Mouse (Mus musculus): ENCODE results near the gene Tuba4a. TPM values are rescaled to one million over a fixed set of nuclear protein-coding genes. Genes with fewer than 3 reads are reported as not detected.
A peak's percentile ranks its signal among the peaks of the same experiment; 100 is the strongest.
"Not testable (repeated sequence)": the region's sequence is repeated elsewhere in the genome, so short reads cannot be mapped to it uniquely, and the experiment has no call there.

Tuba4a gene
- polyA plus RNA-seq, 1 experiment from 2014 or later, result 50.8 TPM

- WGBS, result 38% methylated on average over 9 of the region's 9 CpGs
- Histone ChIP-seq H3K36me3 (peaks cover 22% of the 10 kb centered on the region), H3K9me3 (no peaks in the 10 kb centered on the region), H3K27me3 (ENCODE audit: insufficient read depth, poor library complexity, severe bottlenecking) (peaks cover 12% of the 10 kb centered on the region), H3K27ac (peak overlapping the region; percentile 85), H3K4me1 (peaks cover 40% of the 10 kb centered on the region), H3K4me3 (peak overlapping the region; percentile 22; the same call in 1 of the 2 replicates)
- peak; percentile 89 for DNase-seq (ENCODE audit: low spot score)
Observed at GRCm38 (mm10) chr1:75248041-75248772, 28.5 kb upstream of the Tuba4a start.

DNA sequence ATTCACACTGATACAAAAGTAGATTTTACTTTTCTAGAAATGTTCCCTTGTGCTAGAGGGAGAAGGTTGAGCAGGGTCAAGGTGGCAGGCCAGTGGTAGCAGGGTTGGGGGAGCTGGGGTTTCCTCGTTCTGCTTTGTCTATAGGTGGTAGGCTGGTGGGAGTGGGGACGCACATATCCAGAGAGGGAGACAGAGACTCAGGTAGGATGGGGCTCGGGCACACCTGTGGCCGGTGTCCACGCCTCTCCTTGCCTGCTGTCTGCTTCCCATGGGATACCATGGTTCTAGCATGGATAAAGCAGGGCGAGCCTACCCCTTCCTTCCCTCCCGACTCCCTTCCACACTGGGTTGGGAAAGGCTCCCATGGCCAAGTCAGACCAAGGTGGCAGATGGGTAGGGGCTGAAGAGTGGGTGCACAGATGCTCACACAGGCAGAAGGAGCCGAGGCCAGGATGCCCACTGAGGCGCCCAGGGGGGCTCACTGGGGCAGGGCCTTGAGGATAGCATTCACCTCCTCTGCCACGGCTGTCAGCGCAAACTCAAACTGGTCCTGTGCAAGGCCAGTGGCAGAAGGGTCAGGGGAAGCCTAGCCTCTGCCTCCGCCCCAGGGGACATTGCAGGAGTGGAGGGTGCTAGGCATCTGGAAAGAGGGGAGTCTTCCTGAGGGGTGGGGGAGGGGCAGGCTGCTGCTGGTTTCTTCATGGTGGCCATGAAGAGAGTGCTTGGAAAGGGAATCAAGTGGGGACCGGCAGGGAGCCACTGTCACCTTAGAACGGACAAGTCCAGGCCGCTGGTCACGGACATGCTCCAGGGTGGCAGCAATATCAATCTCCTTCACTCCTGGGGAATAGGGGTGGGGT, 27.6 kb upstream of the Tuba4a start:
- Histone ChIP-seq H3K4me3 (no peak overlapping the region), H3K4me1 (peaks cover 40% of the 10 kb centered on the region), H3K9me3 (no peaks in the 10 kb centered on the region), H3K27me3 (ENCODE audit: insufficient read depth, poor library complexity, severe bottlenecking) (peaks cover 3% of the 10 kb centered on the region), H3K27ac (peak overlapping the region; percentile 85), H3K36me3 (peaks cover 25% of the 10 kb centered on the region)
- WGBS, result 78% methylated on average over 16 of the region's 16 CpGs
- DNase-seq (ENCODE audit: low spot score), result no peak

DNA sequence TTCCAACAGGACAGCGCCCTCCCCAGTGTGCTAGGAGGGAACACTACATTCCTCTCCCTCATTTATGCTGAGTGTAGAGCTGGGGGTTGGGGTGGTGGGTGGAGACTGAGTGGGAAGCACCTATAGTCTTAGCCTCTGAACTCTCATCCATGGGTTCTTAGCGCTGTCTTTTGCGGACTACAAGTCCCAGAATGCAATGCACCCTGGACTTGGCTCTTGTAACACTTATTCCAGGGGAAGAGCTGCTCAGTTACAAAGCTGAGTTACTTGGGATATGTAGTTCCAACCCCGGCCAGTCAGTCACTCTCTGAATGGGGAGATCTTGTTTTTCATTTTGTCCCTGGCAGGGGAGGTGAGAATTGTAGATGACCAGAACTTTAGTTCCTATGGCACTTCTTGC, 25.2 kb upstream of the Tuba4a start:
- Histone ChIP-seq H3K9me3 (no peaks in the 10 kb centered on the region), H3K4me1 (peaks cover 34% of the 10 kb centered on the region), H3K27ac (no peak overlapping the region), H3K27me3 (ENCODE audit: insufficient read depth, poor library complexity, severe bottlenecking) (no peaks in the 10 kb centered on the region), H3K4me3 (no peak overlapping the region), H3K36me3 (peaks cover 41% of the 10 kb centered on the region)
- WGBS, result 20% methylated on average over 4 of the region's 4 CpGs
- DNase-seq (ENCODE audit: low spot score), result no peak

- peaks cover 46% of the 10 kb centered on the region for H3K36me3 ChIP-seq
- no peaks in the 10 kb centered on the region for H3K9me3 ChIP-seq
- no peak for DNase-seq (ENCODE audit: low spot score)
- H3K27ac ChIP-seq, result 0 out of 2 replicates have a peak overlapping the region, but pooled peaks have one; percentile 32
- H3K4me3 ChIP-seq, result no peak overlapping the region
- 88% methylated on average over 12 of the region's 12 CpGs for WGBS
- H3K4me1 ChIP-seq, result peaks cover 34% of the 10 kb centered on the region
- H3K27me3 ChIP-seq (ENCODE audit: insufficient read depth, poor library complexity, severe bottlenecking), result no peaks in the 10 kb centered on the region
Observed at GRCm38 (mm10) chr1:75244175-75244826, 24.6 kb upstream of the Tuba4a start.

DNA sequence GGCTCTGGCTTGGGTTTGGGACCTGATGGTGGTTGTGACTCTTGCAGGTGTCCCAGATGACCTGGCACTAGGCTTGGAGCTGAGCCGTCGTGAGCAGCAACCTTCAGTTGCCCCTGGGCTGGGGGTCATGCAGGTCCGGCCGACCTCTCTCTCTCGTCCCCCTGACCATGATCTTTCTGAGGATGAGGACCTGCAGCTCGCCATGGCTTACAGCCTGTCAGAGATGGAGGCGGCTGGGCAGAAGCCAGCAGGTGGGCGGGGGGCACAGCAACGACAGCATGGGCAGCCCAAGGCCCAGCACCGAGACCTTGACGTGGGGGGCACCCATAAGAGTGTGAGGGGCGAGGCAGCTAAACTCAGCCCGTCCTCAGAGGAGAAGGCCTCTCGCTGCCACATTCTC, 23.7 kb upstream of the Tuba4a start:
- WGBS, result 86% methylated on average over 14 of the region's 14 CpGs
- no peak for DNase-seq (ENCODE audit: low spot score)
- no peak overlapping the region for H3K27ac ChIP-seq
- no peaks in the 10 kb centered on the region for H3K27me3 ChIP-seq (ENCODE audit: insufficient read depth, poor library complexity, severe bottlenecking)
- no peak overlapping the region for H3K4me3 ChIP-seq
- H3K9me3 ChIP-seq, result no peaks in the 10 kb centered on the region
- H3K36me3 ChIP-seq, result peaks cover 50% of the 10 kb centered on the region
- peaks cover 34% of the 10 kb centered on the region for H3K4me1 ChIP-seq

DNA sequence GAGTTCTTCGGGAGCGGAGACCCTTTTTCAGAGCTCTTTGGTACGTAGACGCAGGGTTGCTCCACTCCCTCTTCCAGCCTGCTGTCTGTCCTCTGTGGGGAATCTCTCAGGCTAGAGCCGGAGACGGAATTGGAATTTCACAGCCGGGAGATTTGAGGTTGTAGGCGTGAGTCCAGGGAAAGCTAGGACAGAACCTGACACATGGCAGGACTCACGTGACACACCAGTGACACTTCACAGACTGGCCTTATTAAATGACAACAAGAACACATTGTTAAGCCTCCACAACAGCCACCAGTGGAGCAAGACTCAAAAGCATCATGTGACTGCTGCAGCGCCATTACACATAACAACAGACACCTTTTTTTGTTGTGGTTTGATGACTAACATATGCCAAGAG, 19.9 kb upstream of the Tuba4a start:
- no peak overlapping the region for H3K4me3 ChIP-seq
- peaks cover 38% of the 10 kb centered on the region for H3K36me3 ChIP-seq
- H3K4me1 ChIP-seq, result peaks cover 32% of the 10 kb centered on the region
- H3K27me3 ChIP-seq (ENCODE audit: insufficient read depth, poor library complexity, severe bottlenecking), result no peaks in the 10 kb centered on the region
- DNase-seq (ENCODE audit: low spot score), result no peak
- H3K9me3 ChIP-seq, result no peaks in the 10 kb centered on the region
- no peak overlapping the region for H3K27ac ChIP-seq
- 76% methylated on average over 10 of the region's 10 CpGs for WGBS

DNA sequence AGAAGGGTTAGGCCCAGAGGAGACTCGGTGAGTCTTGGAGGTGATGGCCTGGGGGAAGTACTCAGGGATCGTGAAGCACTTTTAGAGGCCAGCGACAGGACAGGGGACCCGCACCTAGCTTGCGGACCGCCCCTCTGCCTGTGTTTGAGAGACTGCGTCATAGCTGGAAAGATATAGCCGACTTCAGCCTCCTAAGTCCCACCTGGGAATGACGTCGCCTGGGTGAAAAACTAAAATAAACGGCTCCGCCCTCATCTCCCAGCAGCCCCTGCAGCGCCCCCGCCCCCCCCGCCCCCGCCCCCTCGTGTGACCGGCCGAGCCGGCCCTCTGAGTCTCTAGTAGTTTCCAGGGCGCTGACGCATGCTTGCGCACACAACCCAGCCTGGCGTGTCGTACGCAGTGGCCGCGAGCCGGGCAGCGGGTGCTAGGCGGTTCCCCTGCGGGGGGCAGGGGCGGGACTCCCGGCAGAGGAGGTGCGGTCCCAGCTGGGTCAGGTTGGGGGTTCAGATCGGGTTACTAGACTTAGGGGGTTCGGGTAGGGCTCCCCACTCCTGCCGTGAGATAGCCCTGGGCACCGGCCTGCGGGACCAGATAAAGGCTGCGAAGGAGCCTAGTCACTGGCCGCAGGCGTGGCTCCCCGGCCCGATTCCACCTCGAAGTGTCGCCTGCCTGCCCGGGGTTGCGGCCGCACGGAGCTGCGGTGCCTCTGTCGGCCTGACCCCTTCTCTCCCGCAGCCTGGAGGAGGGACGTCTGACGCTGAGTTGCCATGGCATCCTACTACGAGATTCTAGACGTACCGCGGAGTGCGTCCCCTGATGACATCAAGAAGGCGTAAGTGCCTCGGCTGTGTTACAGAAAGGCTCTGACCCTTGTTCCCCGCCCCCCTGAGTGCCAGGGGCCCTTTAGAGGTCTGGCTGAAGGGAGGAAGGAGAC, 16.7 kb upstream of the Tuba4a start, which contains the start of gene Dnajb2:
Gene Dnajb2 (plus strand): TSS at position 290 of the 934 bp plus-strand sequence.
- Histone ChIP-seq H3K9me3 (no peaks in the 10 kb centered on the region), H3K36me3 (peaks cover 20% of the 10 kb centered on the region), H3K4me3 (peak within 1 kb of the TSS; percentile 83), H3K4me1 (peaks cover 32% of the 10 kb centered on the region), H3K27ac (peak within 1 kb of the TSS; percentile 95), H3K27me3 (ENCODE audit: insufficient read depth, poor library complexity, severe bottlenecking) (no peaks in the 10 kb centered on the region)
- DNase-seq (ENCODE audit: low spot score), result peak; percentile 95
- WGBS, result under 1% methylated on average over 64 of the region's 64 CpGs

- Histone ChIP-seq H3K9me3 (no peaks in the 10 kb centered on the region), H3K27ac (no peak overlapping the region), H3K4me3 (no peak overlapping the region), H3K36me3 (peaks cover 7% of the 10 kb centered on the region; the same call in 1 of the 2 replicates), H3K27me3 (ENCODE audit: insufficient read depth, poor library complexity, severe bottlenecking) (0 out of 2 replicates have a peak, but pooled peaks cover 4% of the 10 kb centered on the region), H3K4me1 (peaks cover 32% of the 10 kb centered on the region)
- 1% methylated on average over 8 of the region's 8 CpGs for WGBS
- peak; percentile 91 for DNase-seq (ENCODE audit: low spot score)
Observed at GRCm38 (mm10) chr1:75234606-75235005, 14.9 kb upstream of the Tuba4a start.

- peaks cover 28% of the 10 kb centered on the region for H3K4me1 ChIP-seq
- H3K4me3 ChIP-seq; H3K27me3 ChIP-seq (ENCODE audit: insufficient read depth, poor library complexity, severe bottlenecking); H3K9me3 ChIP-seq; H3K27ac ChIP-seq; H3K36me3 ChIP-seq; DNase-seq (ENCODE audit: low spot score): not testable (repeated sequence)
- 61% methylated on average over 4 of the region's 4 CpGs for WGBS
Observed at GRCm38 (mm10) chr1:75232489-75232888, 12.8 kb upstream of the Tuba4a start.

DNA sequence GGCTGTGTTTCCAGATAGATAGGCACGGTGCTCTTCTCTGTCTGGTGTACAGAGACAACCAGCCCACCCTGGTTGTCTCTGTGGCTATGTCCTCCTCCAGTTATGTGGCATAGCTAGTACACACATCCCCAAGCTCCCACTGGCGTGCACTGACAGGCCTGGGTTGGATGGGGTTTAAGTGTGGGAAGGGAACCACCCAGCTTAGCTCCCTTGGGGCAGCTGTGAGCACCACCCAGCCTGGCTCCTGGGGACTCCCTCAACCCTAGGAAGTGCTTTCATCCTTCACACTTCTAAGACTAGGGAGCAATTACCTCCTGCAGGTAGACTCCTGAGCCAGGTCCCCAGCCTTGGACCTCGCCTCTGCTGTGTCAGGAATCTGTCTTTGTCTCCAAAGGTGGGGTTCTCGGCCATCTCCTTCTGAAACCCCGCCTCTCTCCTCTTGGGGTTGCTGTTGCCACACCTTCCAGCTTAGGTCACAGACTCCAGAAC, 12.0 kb upstream of the Tuba4a start, which contains the start of gene A630095N17Rik:
Gene A630095N17Rik (minus strand): TSS at position 439 of the 489 bp plus-strand sequence.
- WGBS, result 59% methylated on average over 5 of the region's 5 CpGs
- Histone ChIP-seq H3K4me3 (no peak within 1 kb of the TSS), H3K9me3 (no peaks in the 10 kb centered on the region), H3K4me1 (peaks cover 28% of the 10 kb centered on the region), H3K36me3 (no peaks in the 10 kb centered on the region), H3K27ac (no peak within 1 kb of the TSS), H3K27me3 (ENCODE audit: insufficient read depth, poor library complexity, severe bottlenecking) (0 out of 2 replicates have a peak, but pooled peaks cover 4% of the 10 kb centered on the region)
- no peak for DNase-seq (ENCODE audit: low spot score)

DNA sequence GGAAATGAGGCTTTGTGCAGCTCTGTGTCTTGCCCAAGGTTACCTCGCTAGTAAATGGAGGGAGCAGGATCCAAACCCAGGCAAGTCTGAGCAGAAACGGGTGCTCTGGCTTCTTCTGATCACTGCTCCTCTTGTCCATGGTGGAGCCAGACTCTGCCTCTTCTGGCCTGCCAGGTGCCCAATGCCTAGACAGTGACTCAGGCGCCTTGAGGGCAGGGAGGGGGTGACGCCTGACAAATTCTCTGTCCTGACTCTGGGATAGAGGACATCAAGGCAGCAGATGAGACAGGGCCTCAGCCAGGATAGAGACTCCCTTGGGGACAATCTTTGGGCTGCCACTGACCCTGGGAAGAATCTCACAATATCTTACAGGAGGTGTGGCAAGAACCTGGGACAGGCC, 11.6 kb upstream of the Tuba4a start:
- Histone ChIP-seq H3K27ac (no peak overlapping the region), H3K36me3 (no peaks in the 10 kb centered on the region), H3K4me3 (no peak overlapping the region), H3K27me3 (ENCODE audit: insufficient read depth, poor library complexity, severe bottlenecking) (0 out of 2 replicates have a peak, but pooled peaks cover 4% of the 10 kb centered on the region), H3K4me1 (peaks cover 26% of the 10 kb centered on the region), H3K9me3 (no peaks in the 10 kb centered on the region)
- 64% methylated on average over 4 of the region's 4 CpGs for WGBS
- no peak for DNase-seq (ENCODE audit: low spot score)

Measured in heart, embryonic 10.5 days (tissue).